Mouse (Mus musculus): ENCODE data around the gene Bbx.

- no peak for TF ChIP-seq CTCF (IDR thresholded peaks at IDR 0.05; ENCODE audit: control insufficient read depth, insufficient read depth, low read length)
- no peak for TF ChIP-seq POLR2A (IDR thresholded peaks at IDR 0.05; ENCODE audit: borderline replicate concordance, control insufficient read depth, low read depth, low read length)
Observed at GRCm38 (mm10) chr16:50315349-50315969, 116.7 kb downstream of the Bbx start.
